Mouse (Mus musculus) cerebellum, adult 2 months (tissue): ENCODE measurements around the gene Chn1.

Experiments used
- CTCF ChIP-seq: fragments of 200-500 bp; IDR thresholded peaks from 2 replicates; pipeline ENCODE4 v1.5.1; 2011; ENCODE audit warnings: low read depth, mild to moderate bottlenecking, control low read depth, low read length, moderate library complexity, borderline replicate concordance; ENCODE audit not compliant: insufficient read depth
- POLR2A ChIP-seq: fragments of 200-500 bp; IDR thresholded peaks from 2 replicates; pipeline ENCODE4 v1.6.1; 2011; ENCODE audit warnings: low read length, control low read depth, borderline replicate concordance; ENCODE audit not compliant: insufficient read depth

- TF ChIP-seq CTCF: no peak
- no peak for TF ChIP-seq POLR2A
These were observed 15.2 kb upstream of the Chn1 start for GRCm38 (mm10) chr2:73790332-73790731.
